Mouse (Mus musculus): ENCODE results near the gene Sh3bgrl3.

GRCm38 (mm10) chr4:134153656-134154055 lies 25.1 kb upstream of the Sh3bgrl3 start:
- TF ChIP-seq CTCF (IDR thresholded peaks at IDR 0.05; ENCODE audit: low read depth, low read length) (no peak), POLR2A (IDR thresholded peaks at IDR 0.05; ENCODE audit: extremely low read depth, insufficient read depth, low read length) (no peak)
